Mouse (Mus musculus) brain, embryonic 14.5 days (tissue): ENCODE measurements around the gene Pfkm.

ENCODE experiments used
- CTCF ChIP-seq: fragments of 200-500 bp; IDR thresholded peaks from 2 replicates; pipeline ENCODE4 v1.5.1; 2012; ENCODE audit warnings: inconsistent platforms, mild to moderate bottlenecking, moderate library complexity, borderline replicate concordance; ENCODE audit not compliant: insufficient read depth, insufficient read length; ENCODE audit errors: extremely low read depth
- POLR2A ChIP-seq: fragments of 200-500 bp; IDR thresholded peaks from 2 replicates; pipeline ENCODE4 v1.6.1; 2012; ENCODE audit warnings: mild to moderate bottlenecking, inconsistent platforms, borderline replicate concordance; ENCODE audit not compliant: poor library complexity, insufficient read depth, insufficient read length, severe bottlenecking; ENCODE audit errors: extremely low read depth

GRCm38 (mm10) chr15:98181132-98181711 is 88.8 kb downstream of the Pfkm start:
- TF ChIP-seq POLR2A (no peak), CTCF (peak; percentile 86)
